Mouse (Mus musculus): ENCODE results near the gene Trappc5.

- TF ChIP-seq CTCF (IDR thresholded peaks at IDR 0.05; ENCODE audit: low read depth, low read length) (no peak), POLR2AphosphoS5 (IDR thresholded peaks at IDR 0.05; ENCODE audit: insufficient replicate concordance, low read depth, low read length) (no peak), GATA1 (IDR thresholded peaks at IDR 0.05; ENCODE audit: borderline replicate concordance, low read length) (no peak), GATA2 (IDR thresholded peaks at IDR 0.05; ENCODE audit: borderline replicate concordance, low read depth, low read length) (no peak)
These were observed 11.4 kb downstream of the Trappc5 start for GRCm38 (mm10) chr8:3687537-3687936.

Data from G1E (cell line).